Mouse (Mus musculus): ENCODE results near the gene Rgs10. TPM values are rescaled to one million over a fixed set of nuclear protein-coding genes. Genes with fewer than 3 reads are reported as not detected.

Gene Rgs10
- total and polyA plus RNA-seq, 2 experiments from 2014 or later: 0.69 to 7.8 TPM

GRCm38 (mm10) chr7:128438131-128438530 lies 19.6 kb upstream of the Rgs10 start:
- TF ChIP-seq CTCF (IDR thresholded peaks at IDR 0.05; ENCODE audit: low read depth): no peak
- no peak for TF ChIP-seq EP300 (IDR thresholded peaks at IDR 0.05; ENCODE audit: low read depth)
- no peak for DNase-seq (ENCODE audit: low spot score)
- H3K4me3 ChIP-seq (ENCODE audit: low read depth, low read length): no peak overlapping the region
- H3K36me3 ChIP-seq (replicated peaks; ENCODE audit: control insufficient read depth, insufficient read depth, low read length): peaks cover 30% of the 10 kb centered on the region
- no peak overlapping the region for H3K9ac ChIP-seq (replicated peaks; ENCODE audit: low read depth, low read length)
- no peaks in the 10 kb centered on the region for H3K9me3 ChIP-seq (replicated peaks; ENCODE audit: control insufficient read depth, low read length)
- no peak overlapping the region for H3K27ac ChIP-seq (ENCODE audit: low read depth)
- no peak for ATAC-seq (ENCODE audit: insufficient read depth, low read depth)
- H3K4me1 ChIP-seq (ENCODE audit: control insufficient read depth, insufficient read depth): no peaks in the 10 kb centered on the region
- no peak overlapping the region for H3K4me2 ChIP-seq (ENCODE audit: low read depth, low read length)
- no peaks in the 10 kb centered on the region for H3K27me3 ChIP-seq (ENCODE audit: control insufficient read depth, insufficient read depth, low read length)

- ATAC-seq (ENCODE audit: insufficient read depth, low read depth): no peak; the same call in 1 of the 2 replicates
Measured at GRCm38 (mm10) chr7:128433213-128433612, 14.7 kb upstream of the Rgs10 start.

GRCm38 (mm10) chr7:128432574-128432973 lies 14.0 kb upstream of the Rgs10 start:
- WGBS: 74% methylated on average over 10 of the region's 10 CpGs
- Histone ChIP-seq H3K4me3 (ENCODE audit: low read depth, low read length) (no peak overlapping the region), H3K27ac (ENCODE audit: low read depth) (no peak overlapping the region), H3K36me3 (replicated peaks; ENCODE audit: control insufficient read depth, insufficient read depth, low read length) (no peaks in the 10 kb centered on the region), H3K9ac (replicated peaks; ENCODE audit: low read depth, low read length) (no peak overlapping the region), H3K27me3 (ENCODE audit: control insufficient read depth, insufficient read depth, low read length) (no peaks in the 10 kb centered on the region), H3K4me1 (ENCODE audit: control insufficient read depth, insufficient read depth) (no peaks in the 10 kb centered on the region), H3K9me3 (replicated peaks; ENCODE audit: control insufficient read depth, low read length) (no peaks in the 10 kb centered on the region), H3K4me2 (ENCODE audit: low read depth, low read length) (no peak overlapping the region)
- DNase-seq (ENCODE audit: low spot score) (no peak), ATAC-seq (ENCODE audit: insufficient read depth, low read depth) (no peak)
- TF ChIP-seq EP300 (IDR thresholded peaks at IDR 0.05; ENCODE audit: low read depth) (no peak), CTCF (IDR thresholded peaks at IDR 0.05; ENCODE audit: low read depth) (no peak)

More at GRCm38 (mm10) chr7:128433213-128433612, 14.7 kb upstream of the Rgs10 start:
- H3K9ac ChIP-seq (replicated peaks; ENCODE audit: low read depth, low read length): no peak overlapping the region
- H3K4me2 ChIP-seq (ENCODE audit: low read depth, low read length): no peak overlapping the region
- no peaks in the 10 kb centered on the region for H3K36me3 ChIP-seq (replicated peaks; ENCODE audit: control insufficient read depth, insufficient read depth, low read length)
- DNase-seq (ENCODE audit: low spot score): no peak
- H3K27ac ChIP-seq (ENCODE audit: low read depth): no peak overlapping the region
- 39% methylated on average over 1 of the region's 1 CpGs for WGBS
- no peak overlapping the region for H3K4me3 ChIP-seq (ENCODE audit: low read depth, low read length)
- no peaks in the 10 kb centered on the region for H3K9me3 ChIP-seq (replicated peaks; ENCODE audit: control insufficient read depth, low read length)
- TF ChIP-seq EP300 (IDR thresholded peaks at IDR 0.05; ENCODE audit: low read depth): no peak
- peak; percentile 43 for TF ChIP-seq CTCF (IDR thresholded peaks at IDR 0.05; ENCODE audit: low read depth)
- no peaks in the 10 kb centered on the region for H3K4me1 ChIP-seq (ENCODE audit: control insufficient read depth, insufficient read depth)
- no peaks in the 10 kb centered on the region for H3K27me3 ChIP-seq (ENCODE audit: control insufficient read depth, insufficient read depth, low read length)

GRCm38 (mm10) chr7:128422491-128422890 lies 3.9 kb upstream of the Rgs10 start:
- Histone ChIP-seq H3K36me3 (replicated peaks; ENCODE audit: control insufficient read depth, insufficient read depth, low read length) (no peaks in the 10 kb centered on the region), H3K9me3 (replicated peaks; ENCODE audit: control insufficient read depth, low read length) (no peaks in the 10 kb centered on the region), H3K4me3 (ENCODE audit: low read depth, low read length) (no peak overlapping the region), H3K4me2 (ENCODE audit: low read depth, low read length) (no peak overlapping the region), H3K9ac (replicated peaks; ENCODE audit: low read depth, low read length) (no peak overlapping the region), H3K27me3 (ENCODE audit: control insufficient read depth, insufficient read depth, low read length) (peaks cover 34% of the 10 kb centered on the region), H3K4me1 (ENCODE audit: control insufficient read depth, insufficient read depth) (0 out of 2 replicates have a peak, but pooled peaks cover 3% of the 10 kb centered on the region), H3K27ac (ENCODE audit: low read depth) (no peak overlapping the region)
- no peak for ATAC-seq (ENCODE audit: insufficient read depth, low read depth)
- TF ChIP-seq CTCF (IDR thresholded peaks at IDR 0.05; ENCODE audit: low read depth) (no peak), EP300 (IDR thresholded peaks at IDR 0.05; ENCODE audit: low read depth) (no peak)
- 40% methylated on average over 3 of the region's 3 CpGs for WGBS
- DNase-seq (ENCODE audit: low spot score): no peak

DNA sequence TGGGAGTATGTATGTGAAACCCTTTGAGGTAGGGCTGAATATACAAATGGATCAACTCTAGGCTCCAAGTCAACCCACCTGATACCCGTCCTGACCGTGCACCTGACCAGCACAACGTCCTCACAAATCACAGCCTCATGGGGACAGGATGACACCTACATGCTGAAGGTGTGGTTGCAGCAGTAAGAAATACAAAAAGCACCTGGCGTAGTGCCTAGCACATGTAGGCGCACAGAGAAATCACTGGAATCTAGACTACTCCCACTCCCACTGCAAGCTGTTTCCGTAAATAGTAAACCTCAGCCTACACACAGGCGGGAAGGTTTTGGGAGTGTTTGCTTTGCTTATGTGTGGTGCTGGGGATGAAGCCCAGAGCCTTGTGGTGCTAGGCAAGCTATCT lies 3.1 kb upstream of the Rgs10 start:
- Histone ChIP-seq H3K9me3 (replicated peaks; ENCODE audit: control insufficient read depth, low read length) (no peaks in the 10 kb centered on the region), H3K4me1 (ENCODE audit: control insufficient read depth, insufficient read depth) (0 out of 2 replicates have a peak, but pooled peaks cover 7% of the 10 kb centered on the region), H3K27me3 (ENCODE audit: control insufficient read depth, insufficient read depth, low read length) (peaks cover 42% of the 10 kb centered on the region), H3K27ac (ENCODE audit: low read depth) (no peak overlapping the region), H3K4me3 (ENCODE audit: low read depth, low read length) (no peak overlapping the region), H3K4me2 (ENCODE audit: low read depth, low read length) (no peak overlapping the region), H3K9ac (replicated peaks; ENCODE audit: low read depth, low read length) (no peak overlapping the region), H3K36me3 (replicated peaks; ENCODE audit: control insufficient read depth, insufficient read depth, low read length) (no peaks in the 10 kb centered on the region)
- WGBS: 72% methylated on average over 7 of the region's 7 CpGs
- TF ChIP-seq EP300 (IDR thresholded peaks at IDR 0.05; ENCODE audit: low read depth) (no peak), CTCF (IDR thresholded peaks at IDR 0.05; ENCODE audit: low read depth) (no peak)
- DNase-seq (ENCODE audit: low spot score) (no peak), ATAC-seq (ENCODE audit: insufficient read depth, low read depth) (no peak)

DNA sequence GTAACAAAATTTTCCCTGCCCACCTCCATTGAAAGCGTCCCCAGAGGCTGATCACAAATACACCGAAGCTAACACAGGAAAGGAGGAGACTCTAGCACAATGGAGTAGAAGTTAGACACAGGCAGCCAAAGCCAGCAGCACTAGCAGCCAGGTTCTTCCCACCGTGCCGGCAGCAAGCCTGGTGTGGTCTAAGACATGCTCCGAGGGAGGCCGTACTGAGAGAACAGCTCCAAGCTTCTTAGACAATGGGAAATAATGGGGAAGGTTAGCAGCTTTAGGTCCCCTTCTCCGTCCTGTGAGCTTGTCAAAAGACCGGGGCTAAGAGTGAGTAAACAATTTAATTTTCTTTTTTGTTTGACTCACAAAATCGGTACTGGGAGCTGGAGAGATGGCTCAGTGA lies 1.1 kb upstream of the Rgs10 start:
- H3K4me1 ChIP-seq (ENCODE audit: control insufficient read depth, insufficient read depth): peaks cover 9% of the 10 kb centered on the region; the same call in 1 of the 2 replicates
- H3K4me3 ChIP-seq (ENCODE audit: low read depth, low read length): no peak overlapping the region
- no peaks in the 10 kb centered on the region for H3K36me3 ChIP-seq (replicated peaks; ENCODE audit: control insufficient read depth, insufficient read depth, low read length)
- TF ChIP-seq CTCF (IDR thresholded peaks at IDR 0.05; ENCODE audit: low read depth) (no peak), EP300 (IDR thresholded peaks at IDR 0.05; ENCODE audit: low read depth) (no peak)
- H3K9me3 ChIP-seq (replicated peaks; ENCODE audit: control insufficient read depth, low read length): no peaks in the 10 kb centered on the region
- H3K9ac ChIP-seq (replicated peaks; ENCODE audit: low read depth, low read length): no peak overlapping the region
- no peak for DNase-seq (ENCODE audit: low spot score)
- no peak overlapping the region for H3K4me2 ChIP-seq (ENCODE audit: low read depth, low read length)
- ATAC-seq (ENCODE audit: insufficient read depth, low read depth): no peak
- no peak overlapping the region for H3K27ac ChIP-seq (ENCODE audit: low read depth)
- peaks cover 62% of the 10 kb centered on the region for H3K27me3 ChIP-seq (ENCODE audit: control insufficient read depth, insufficient read depth, low read length)
- WGBS: 41% methylated on average over 9 of the region's 9 CpGs

All from heart, postnatal 0 days (tissue).